Mouse (Mus musculus) cortical plate, adult 2 months (tissue): ENCODE results near the gene Mettl24.

Source experiments
- CTCF ChIP-seq: fragments of 200-500 bp; IDR thresholded peaks from 2 replicates; pipeline ENCODE4 v1.5.1; 2011; ENCODE audit warnings: mild to moderate bottlenecking, control low read depth, low read length; ENCODE audit not compliant: insufficient read depth; ENCODE audit errors: extremely low read depth
- POLR2A ChIP-seq: fragments of 200-500 bp; IDR thresholded peaks from 2 replicates; pipeline ENCODE4 v1.6.1; 2011; ENCODE audit warnings: mild to moderate bottlenecking, low read length, control low read depth; ENCODE audit not compliant: insufficient read depth; ENCODE audit errors: extremely low read depth

DNA sequence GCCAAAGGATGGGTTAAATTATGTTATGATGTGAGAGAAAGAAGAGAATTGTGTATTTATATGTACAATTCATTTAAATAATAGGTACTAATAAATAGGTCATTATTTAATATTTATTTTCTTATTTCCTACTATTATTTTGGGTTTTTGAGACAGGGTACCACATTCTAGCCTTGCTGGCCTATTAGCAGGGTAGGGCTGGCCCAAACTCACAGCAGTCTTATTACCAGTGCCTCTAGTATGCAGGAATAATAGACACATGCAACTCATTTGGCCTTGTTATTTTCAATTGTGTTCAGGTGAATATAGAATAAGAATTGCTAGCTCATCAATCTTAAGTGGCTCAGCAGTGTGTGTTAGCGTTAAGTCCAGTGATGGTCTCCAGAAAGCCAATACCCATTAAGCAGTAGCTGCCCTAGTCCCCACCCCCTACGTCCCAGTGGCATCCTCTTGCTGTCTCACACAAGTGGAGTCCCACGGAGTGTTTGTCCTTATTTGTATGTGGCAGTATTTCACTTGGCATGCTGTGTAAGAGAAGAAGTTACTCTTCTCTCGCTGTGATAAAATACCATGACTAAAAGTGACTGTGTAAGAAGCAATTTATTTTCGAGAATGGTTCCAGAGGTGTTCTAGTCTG lies 80.1 kb downstream of the Mettl24 start:
- TF ChIP-seq CTCF (no peak), POLR2A (no peak)
